Mouse (Mus musculus): ENCODE data around the gene Prdm10.

The Prdm10 gene

DNA sequence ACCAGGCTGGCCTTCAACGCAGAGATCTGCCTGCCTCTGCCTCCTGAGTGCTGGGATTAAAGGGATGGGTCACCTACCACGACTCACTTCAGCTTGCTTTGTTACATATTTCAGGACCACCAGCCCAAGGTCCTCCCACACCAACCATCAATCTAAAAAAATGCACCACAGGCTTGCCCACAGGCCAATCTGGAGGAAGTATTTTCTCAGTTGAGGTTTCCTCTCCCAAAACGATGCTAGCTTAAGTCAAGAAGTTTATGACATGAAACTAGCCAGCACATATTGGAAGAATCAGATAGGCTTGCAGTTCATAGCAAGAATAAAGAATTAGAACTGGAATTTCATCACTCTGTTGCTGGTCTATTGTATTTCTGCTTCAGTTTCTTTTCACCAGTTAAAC is 24.0 kb downstream of the Prdm10 start:
- DNase-seq (ENCODE audit: low spot score): no peak

DNA sequence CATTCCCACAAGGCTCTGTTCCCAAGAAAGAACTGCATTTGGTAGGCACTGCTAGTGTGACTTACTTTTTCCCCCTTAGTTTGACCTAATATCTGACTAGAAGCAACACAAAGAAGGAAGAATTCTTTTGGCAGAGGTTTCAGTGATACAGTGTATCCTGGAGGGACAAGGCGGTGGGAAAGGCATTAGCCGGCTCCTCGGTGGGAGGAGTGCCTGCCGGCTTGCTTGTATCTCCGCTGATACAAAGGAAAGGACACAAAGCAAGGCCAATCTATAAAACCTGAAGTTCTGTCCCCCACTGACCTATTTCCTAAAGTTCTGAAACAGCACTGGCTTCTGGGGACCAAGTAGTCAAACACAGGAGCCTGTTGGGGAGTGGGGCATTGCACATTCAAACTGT is 24.8 kb downstream of the Prdm10 start:
- DNase-seq (ENCODE audit: low spot score): no peak

DNA sequence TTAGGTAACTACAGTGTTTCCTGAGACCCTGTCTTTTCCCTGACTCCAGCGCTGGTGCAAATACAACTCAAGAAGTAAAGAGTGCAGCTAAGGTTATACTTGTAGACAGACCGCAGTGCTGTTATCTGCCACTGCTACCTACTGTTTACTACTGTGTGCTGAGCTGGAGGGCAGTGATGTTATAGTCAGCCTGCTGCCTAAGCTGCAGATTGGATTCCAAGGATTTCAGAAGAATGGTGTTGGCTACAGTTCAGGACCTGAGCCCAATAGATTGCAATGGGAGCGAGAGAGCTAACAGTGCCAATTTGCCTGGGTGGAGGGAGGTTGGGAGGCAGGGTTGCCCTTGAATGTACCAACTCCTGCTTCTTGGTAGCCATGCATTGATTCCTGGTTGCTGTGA is 25.5 kb downstream of the Prdm10 start:
- no peak for DNase-seq (ENCODE audit: low spot score)

DNA sequence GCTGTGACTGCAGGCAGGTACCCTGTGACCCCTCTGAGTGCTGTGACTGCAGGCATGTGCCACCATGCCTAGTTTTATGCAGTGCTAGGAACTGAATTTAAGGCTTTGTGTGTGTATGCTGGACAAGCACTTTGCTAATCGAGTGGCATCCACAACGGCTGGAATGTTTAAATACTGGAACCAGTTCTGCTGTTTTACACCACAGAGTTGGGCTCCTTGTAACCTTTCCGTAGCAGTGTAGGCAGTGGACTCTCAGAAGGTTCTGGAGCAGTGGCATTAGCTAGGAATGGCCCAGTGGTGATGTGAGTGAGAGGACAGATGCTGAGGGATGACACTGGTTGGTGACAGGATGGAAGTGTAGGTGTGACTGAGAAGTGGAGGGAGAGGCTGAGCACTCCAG is 26.9 kb downstream of the Prdm10 start:
- no peak for DNase-seq (ENCODE audit: low spot score)

- no peak for DNase-seq (ENCODE audit: low spot score)
These were observed 28.7 kb downstream of the Prdm10 start for GRCm38 (mm10) chr9:31309041-31309440.

- no peak for DNase-seq (ENCODE audit: low spot score)
These were observed 30.3 kb downstream of the Prdm10 start for GRCm38 (mm10) chr9:31310662-31311061.

DNA sequence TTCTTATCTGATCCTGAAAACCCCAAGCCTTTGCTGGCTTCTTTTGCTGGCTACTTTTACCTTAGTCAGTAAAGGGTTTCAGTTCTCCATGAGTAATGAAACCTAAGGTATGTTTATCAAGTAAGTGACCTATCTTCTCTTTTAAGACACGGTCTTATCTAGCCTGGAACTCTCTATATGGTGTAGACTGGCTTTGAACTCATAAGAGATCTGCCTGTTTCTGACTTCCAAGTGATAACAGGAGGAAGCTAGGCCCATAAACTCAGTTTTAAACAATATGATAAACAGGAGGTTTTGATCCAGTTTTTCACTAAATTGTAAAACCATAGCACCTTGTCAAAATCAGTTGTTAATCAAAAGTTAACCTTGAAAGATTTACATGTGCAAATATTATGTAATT is 33.5 kb downstream of the Prdm10 start:
- no peak for DNase-seq (ENCODE audit: low spot score)

GRCm38 (mm10) chr9:31315983-31316382 is 35.6 kb downstream of the Prdm10 start:
- no peak for DNase-seq (ENCODE audit: low spot score)

GRCm38 (mm10) chr9:31318956-31319355 is 38.6 kb downstream of the Prdm10 start:
- no peak for DNase-seq (ENCODE audit: low spot score)

DNA sequence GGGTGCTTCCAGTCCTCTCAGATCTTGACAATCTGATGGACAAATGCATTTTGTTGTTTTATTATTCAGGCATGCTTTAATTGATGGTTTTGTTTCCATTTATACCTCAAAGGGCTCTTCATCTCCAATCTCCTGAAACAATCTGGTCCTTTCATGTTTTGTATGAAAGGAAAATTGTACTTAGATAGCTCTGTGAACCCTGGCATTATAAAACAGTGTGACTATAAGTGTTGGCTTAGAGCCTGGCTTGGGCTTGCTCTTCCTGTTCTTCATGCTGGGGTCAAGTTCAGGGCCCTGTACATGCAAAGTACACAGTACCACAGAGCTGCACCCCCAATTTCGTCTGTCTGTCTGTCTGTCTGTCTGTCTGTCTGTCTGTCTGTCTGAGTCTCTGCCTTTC is 40.4 kb downstream of the Prdm10 start:
- DNase-seq (ENCODE audit: low spot score): no peak

DNA sequence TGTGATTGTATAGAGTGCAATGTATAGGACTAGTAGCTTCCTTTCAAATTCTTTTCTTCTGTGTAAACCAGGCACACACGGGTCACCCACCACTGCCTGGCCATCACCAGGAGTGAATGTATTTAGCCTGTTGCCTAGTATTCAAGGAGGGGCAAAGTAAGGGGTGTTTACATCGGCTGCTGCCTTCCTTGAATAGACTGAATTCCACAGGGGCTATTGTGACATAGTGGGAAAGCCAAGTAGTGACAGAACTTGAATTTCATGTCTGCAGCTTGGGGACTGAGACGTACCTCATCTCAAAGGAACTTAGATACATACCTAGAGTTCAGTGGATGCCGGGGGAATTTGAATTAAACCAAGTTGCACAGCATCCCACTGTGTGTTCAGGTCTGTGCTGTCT is 41.2 kb downstream of the Prdm10 start:
- no peak for DNase-seq (ENCODE audit: low spot score)

DNA sequence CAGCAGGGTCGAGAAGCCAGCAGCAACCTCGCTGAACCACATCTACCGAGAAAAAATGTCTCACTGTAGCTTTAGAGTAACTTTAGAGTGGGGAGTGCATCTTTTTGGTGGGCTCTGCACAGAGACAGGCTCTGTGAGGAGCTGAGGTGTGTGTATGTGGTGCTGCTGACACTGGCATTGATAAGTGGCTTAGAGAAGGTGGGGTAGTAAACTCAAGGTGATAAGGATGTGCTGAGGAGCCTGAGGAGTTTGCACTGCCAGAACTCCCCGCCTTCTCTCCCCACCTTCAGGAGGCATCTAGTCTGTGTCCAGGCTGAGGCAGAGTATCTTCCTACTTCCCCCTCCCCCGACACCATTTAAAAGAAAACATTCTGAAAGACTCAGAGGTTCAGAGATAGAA is 41.8 kb downstream of the Prdm10 start:
- no peak for DNase-seq (ENCODE audit: low spot score)

DNA sequence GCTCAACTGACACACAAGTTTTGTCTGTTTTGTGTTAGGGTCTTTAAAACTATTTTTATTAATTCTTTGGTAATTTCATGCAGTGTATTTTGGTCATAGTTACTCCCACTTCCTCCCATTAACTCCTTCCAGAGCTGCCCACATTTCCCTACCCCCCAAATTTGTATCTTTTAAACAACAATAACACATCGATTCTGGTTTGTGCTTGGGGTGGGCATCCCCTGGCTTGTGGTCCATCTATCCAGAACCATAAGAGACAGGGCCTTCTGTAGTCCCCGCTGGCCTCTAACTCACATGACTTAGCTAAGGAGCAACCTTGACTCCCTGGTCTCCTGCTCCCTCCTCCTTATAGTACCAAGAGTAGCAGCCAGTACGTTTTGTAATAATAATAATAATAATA is 50.5 kb downstream of the Prdm10 start:
- DNase-seq (ENCODE audit: low spot score): no peak

DNA sequence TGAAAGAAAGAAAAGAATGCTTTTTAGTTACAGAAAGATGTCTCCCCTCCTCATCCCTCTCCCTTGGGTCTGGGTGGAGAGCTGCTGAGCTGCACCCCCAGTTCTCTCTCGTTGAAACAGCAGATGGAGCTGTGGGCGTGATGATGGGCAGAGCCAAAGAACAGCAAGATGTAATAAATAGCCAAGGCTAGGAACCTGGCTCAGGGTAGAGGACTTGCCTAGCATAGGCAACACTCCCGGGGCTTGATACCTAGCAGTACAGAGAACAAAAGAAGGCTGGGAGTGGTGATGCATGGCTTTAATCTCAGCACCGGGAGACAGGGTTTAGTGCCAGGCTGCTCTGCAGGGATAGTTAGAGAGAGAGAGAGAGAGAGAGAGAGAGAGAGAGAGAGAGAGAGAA is 50.9 kb downstream of the Prdm10 start:
- no peak for DNase-seq (ENCODE audit: low spot score)

GRCm38 (mm10) chr9:31331906-31332305 is 51.6 kb downstream of the Prdm10 start:
- DNase-seq (ENCODE audit: low spot score): no peak

DNA sequence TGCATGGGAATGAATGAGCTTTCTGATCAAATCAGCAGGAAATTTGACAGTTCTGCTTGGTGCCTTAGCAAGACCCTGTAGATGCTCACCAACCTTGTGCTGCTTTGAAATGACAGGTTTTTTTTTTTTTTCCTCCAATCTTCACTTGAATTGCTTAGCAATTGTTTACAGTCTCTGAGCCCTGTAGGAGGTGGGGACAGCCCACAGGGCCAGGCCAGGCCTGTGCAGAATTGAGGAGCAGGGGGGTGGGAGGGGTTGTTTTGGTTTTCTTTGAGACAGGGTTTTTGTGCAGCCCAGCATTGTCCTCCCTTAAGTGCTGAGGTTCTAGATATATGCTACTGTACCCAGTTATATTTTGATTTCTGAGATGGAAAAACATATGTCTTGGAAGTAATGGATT is 52.5 kb downstream of the Prdm10 start:
- DNase-seq (ENCODE audit: low spot score): no peak

GRCm38 (mm10) chr9:31334991-31335390 is 54.7 kb downstream of the Prdm10 start:
- DNase-seq (ENCODE audit: low spot score): no peak

- no peak for DNase-seq (ENCODE audit: low spot score)
These were observed 64.0 kb downstream of the Prdm10 start for GRCm38 (mm10) chr9:31344289-31344831.

- DNase-seq (ENCODE audit: low spot score): no peak
These were observed 66.3 kb downstream of the Prdm10 start for GRCm38 (mm10) chr9:31346575-31347080.

- no peak for DNase-seq (ENCODE audit: low spot score)
These were observed 68.1 kb downstream of the Prdm10 start for GRCm38 (mm10) chr9:31348458-31348857.

- DNase-seq (ENCODE audit: low spot score): peak; percentile 44
These were observed 68.6 kb downstream of the Prdm10 start for GRCm38 (mm10) chr9:31348915-31349314.

GRCm38 (mm10) chr9:31352716-31353115 is 72.4 kb downstream of the Prdm10 start:
- no peak for DNase-seq (ENCODE audit: low spot score)

- no peak for DNase-seq (ENCODE audit: low spot score)
These were observed 73.2 kb downstream of the Prdm10 start for GRCm38 (mm10) chr9:31353518-31353917.

GRCm38 (mm10) chr9:31354051-31354450 is 73.7 kb downstream of the Prdm10 start:
- DNase-seq (ENCODE audit: low spot score): no peak

All from spleen, adult 12 weeks (tissue).